In genomic region chr15:86067581-86067910, GRCm38 (mm10) we compare ENCODE assay signal across 8 mouse cellular contexts. TPM values are rescaled to one million over a fixed set of nuclear protein-coding genes. Genes with fewer than 3 reads are reported as not detected.
DNase-seq lines count a peak whose midpoint lies in the region; ATAC-seq and TF ChIP-seq lines count a peak whose summit lies in the region.

No protein-coding gene starts in this region.

- H3K27ac ChIP-seq in kidney, postnatal 0 days = no peak overlapping the region
- no peak overlapping the region for H3K27ac ChIP-seq in liver, embryonic 16.5 days (ENCODE audit: low read length)
- H3K27ac ChIP-seq in stomach, embryonic 14.5 days (ENCODE audit: low read length) = peak overlapping the region; percentile 52; the same call in 1 of the 2 replicates
- no peak overlapping the region for H3K27ac ChIP-seq in hindbrain, embryonic 11.5 days (ENCODE audit: low read depth, low read length)

- no peaks in the 10 kb centered on the region for H3K27me3 ChIP-seq in kidney, postnatal 0 days (ENCODE audit: insufficient read depth, low read length)
- H3K27me3 ChIP-seq in liver, embryonic 16.5 days (ENCODE audit: control insufficient read depth, insufficient read depth, low read depth, low read length) = no peaks in the 10 kb centered on the region
- H3K27me3 ChIP-seq in stomach, embryonic 14.5 days (ENCODE audit: control insufficient read depth, insufficient read depth, low read length) = no peaks in the 10 kb centered on the region
- H3K27me3 ChIP-seq in hindbrain, embryonic 11.5 days (ENCODE audit: control insufficient read depth, insufficient read depth, low read length) = no peaks in the 10 kb centered on the region

- peaks cover 31% of the 10 kb centered on the region for H3K4me1 ChIP-seq in kidney, postnatal 0 days (replicated peaks; ENCODE audit: insufficient read depth, low read length)
- H3K4me1 ChIP-seq in liver, embryonic 16.5 days (ENCODE audit: control insufficient read depth, low read depth, low read length) = peaks cover 63% of the 10 kb centered on the region
- peaks cover 30% of the 10 kb centered on the region for H3K4me1 ChIP-seq in stomach, embryonic 14.5 days (ENCODE audit: control insufficient read depth, insufficient read depth, low read length)
- peaks cover 2% of the 10 kb centered on the region for H3K4me1 ChIP-seq in hindbrain, embryonic 11.5 days (replicated peaks; ENCODE audit: control insufficient read depth, insufficient read depth, low read length)

- H3K4me2 ChIP-seq in kidney, postnatal 0 days (ENCODE audit: low read length) = no peak overlapping the region
- H3K4me2 ChIP-seq in liver, embryonic 16.5 days (ENCODE audit: low read depth, low read length) = no peak overlapping the region
- H3K4me2 ChIP-seq in stomach, embryonic 14.5 days (replicated peaks; ENCODE audit: low read depth, low read length) = 0 out of 2 replicates have a peak overlapping the region, but pooled peaks have one; percentile 10
- H3K4me2 ChIP-seq in hindbrain, embryonic 11.5 days (replicated peaks; ENCODE audit: low read depth, low read length) = no peak overlapping the region

- DNase-seq in kidney, postnatal 0 days (ENCODE audit: low spot score) = peak; percentile 58
- no peak for DNase-seq in kidney, postnatal 36 days
- peak; percentile 39 for DNase-seq in adipocyte (ENCODE audit: low spot score)
- DNase-seq in ovary, adult 18-20 months (ENCODE audit: low spot score) = no peak
- DNase-seq in hindbrain, embryonic 11.5 days (ENCODE audit: low spot score) = no peak
- DNase-seq in ovary, postnatal 36 days (ENCODE audit: low spot score) = no peak

- peak; percentile 58; the same call in 1 of the 2 replicates for ATAC-seq in kidney, postnatal 0 days (replicated peaks; ENCODE audit: low FRiP score, low read depth)
- ATAC-seq in liver, embryonic 16.5 days (ENCODE audit: low read depth) = peak; percentile 7; the same call in 1 of the 2 replicates
- ATAC-seq in stomach, embryonic 14.5 days (ENCODE audit: insufficient number of reproducible peaks, insufficient read depth, low FRiP score, low read depth) = peak; percentile 50; the same call in 1 of the 2 replicates
- no peak for ATAC-seq in hindbrain, embryonic 11.5 days (ENCODE audit: low FRiP score)

- no peak overlapping the region for H3K4me3 ChIP-seq in kidney, postnatal 0 days (replicated peaks; ENCODE audit: low read depth, low read length)
- H3K4me3 ChIP-seq in liver, embryonic 16.5 days (ENCODE audit: low read depth, low read length) = no peak overlapping the region
- no peak overlapping the region for H3K4me3 ChIP-seq in stomach, embryonic 14.5 days (ENCODE audit: low read depth, low read length)
- H3K4me3 ChIP-seq in hindbrain, embryonic 11.5 days (ENCODE audit: low read depth, low read length) = no peak overlapping the region

- H3K9ac ChIP-seq in kidney, postnatal 0 days (ENCODE audit: low read depth, low read length) = no peak overlapping the region
- no peak overlapping the region for H3K9ac ChIP-seq in liver, embryonic 16.5 days (ENCODE audit: low read depth, low read length)
- no peak overlapping the region for H3K9ac ChIP-seq in stomach, embryonic 14.5 days (replicated peaks; ENCODE audit: low read depth, low read length)
- no peak overlapping the region for H3K9ac ChIP-seq in hindbrain, embryonic 11.5 days (ENCODE audit: low read depth, low read length)

- 12% methylated on average over 6 of the region's 6 CpGs for WGBS in kidney, postnatal 0 days
- WGBS in liver, embryonic 16.5 days (ENCODE audit: insufficient replicate concordance) = 19% methylated on average over 5 of the region's 6 CpGs
- WGBS in stomach, embryonic 14.5 days = 38% methylated on average over 6 of the region's 6 CpGs
- 83% methylated on average over 6 of the region's 6 CpGs for WGBS in hindbrain, embryonic 11.5 days

- H3K9me3 ChIP-seq in kidney, postnatal 0 days (replicated peaks; ENCODE audit: low read length) = no peaks in the 10 kb centered on the region
- no peaks in the 10 kb centered on the region for H3K9me3 ChIP-seq in liver, embryonic 16.5 days (replicated peaks; ENCODE audit: control insufficient read depth, low read length)
- H3K9me3 ChIP-seq in stomach, embryonic 14.5 days (ENCODE audit: control insufficient read depth, low read depth, low read length) = no peaks in the 10 kb centered on the region
- no peaks in the 10 kb centered on the region for H3K9me3 ChIP-seq in hindbrain, embryonic 11.5 days (ENCODE audit: control insufficient read depth, low read length)

- TF ChIP-seq CTCF in kidney, postnatal 0 days (IDR thresholded peaks at IDR 0.05; ENCODE audit: low read depth) = no peak

- H3K36me3 ChIP-seq in kidney, postnatal 0 days (ENCODE audit: insufficient read depth, low read length) = no peaks in the 10 kb centered on the region
- H3K36me3 ChIP-seq in liver, embryonic 16.5 days (ENCODE audit: control insufficient read depth, insufficient read depth) = no peaks in the 10 kb centered on the region; the same call in 1 of the 2 replicates
- no peaks in the 10 kb centered on the region for H3K36me3 ChIP-seq in stomach, embryonic 14.5 days (ENCODE audit: control insufficient read depth, insufficient read depth, low read length)
- no peaks in the 10 kb centered on the region for H3K36me3 ChIP-seq in hindbrain, embryonic 11.5 days (ENCODE audit: control insufficient read depth, insufficient read depth, low read length)

RNA-seq across cellular contexts. Expression of gene Gramd4, which starts 10.1 kb away (rescaled TPM):
- polyA plus RNA-seq in kidney, postnatal 0 days (2015; fragmentation: Nextera tagmentation; extraction: Ambion mirVana) = 13.3 and 13.5 TPM in 2 replicates
- polyA plus RNA-seq in liver, embryonic 16.5 days (2015; fragmentation: Nextera tagmentation; extraction: Ambion mirVana) = 3.4 and 3.5 TPM in 2 replicates
- 7.2 and 7.6 TPM in 2 replicates for polyA plus RNA-seq in stomach, embryonic 14.5 days (2014; fragmentation: Nextera tagmentation; extraction: Ambion mirVana)
- 8.7 and 10.1 TPM in 2 replicates for polyA plus RNA-seq in hindbrain, embryonic 11.5 days (2014; fragmentation: Nextera tagmentation; extraction: Ambion mirVana)

RNA-seq across cellular contexts. Expression of gene Celsr1, which starts 34.0 kb away (rescaled TPM):
- polyA plus RNA-seq in kidney, postnatal 0 days (2015; fragmentation: Nextera tagmentation; extraction: Ambion mirVana) = 2.9 TPM in 2 replicates
- polyA plus RNA-seq in liver, embryonic 16.5 days (2015; fragmentation: Nextera tagmentation; extraction: Ambion mirVana) = 0.02 and 0.09 TPM in 2 replicates
- 6.8 and 7.8 TPM in 2 replicates for polyA plus RNA-seq in stomach, embryonic 14.5 days (2014; fragmentation: Nextera tagmentation; extraction: Ambion mirVana)
- 4.6 and 5.1 TPM in 2 replicates for polyA plus RNA-seq in hindbrain, embryonic 11.5 days (2014; fragmentation: Nextera tagmentation; extraction: Ambion mirVana)

Comparison
In these comparisons a context has a peak if more than half of its experiments do, and no peak if none do; other contexts are left out.
1. DNase-seq: peak in kidney, postnatal 0 days (single experiment) and adipocyte (single experiment); none in kidney, postnatal 36 days (0 of 2), ovary, adult 18-20 months (single experiment), hindbrain, embryonic 11.5 days (single experiment) and ovary, postnatal 36 days (single experiment).